Comparison of ENCODE assay signal across 24 mouse cellular contexts in the genomic region with DNA sequence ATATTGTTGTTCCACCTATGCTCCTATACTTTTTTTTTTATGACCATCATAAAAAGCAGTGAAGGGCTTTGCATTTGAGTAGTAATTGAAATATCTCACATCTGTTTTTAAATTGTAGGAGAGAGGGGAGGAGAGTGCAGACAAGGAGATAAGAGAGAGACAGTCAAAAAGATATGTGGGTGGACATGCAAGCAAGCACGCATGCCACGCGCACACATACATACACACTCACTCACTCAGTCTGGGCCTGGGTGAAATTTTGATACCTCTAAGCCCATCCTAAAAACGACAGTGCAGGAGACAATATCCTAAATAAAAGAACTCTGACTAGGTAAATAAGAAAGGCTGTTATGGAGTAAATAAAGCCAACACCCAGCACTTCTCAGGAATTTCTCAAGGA. TPM values are rescaled to one million over a fixed set of nuclear protein-coding genes. Genes with fewer than 3 reads are reported as not detected.
A peak's percentile ranks its signal among the peaks of the same experiment; 100 is the strongest.
DNase-seq lines count a peak whose midpoint lies in the region; ATAC-seq and TF ChIP-seq lines count a peak whose summit lies in the region.
"Had no signal": no experiment of that assay in that cellular context is flagged by ENCODE, and none has a peak within 500 bp of the region (broad histone marks: within the 10 kb centered on the region; RNA-seq: fewer than 3 reads in every experiment).

No protein-coding gene starts in this region.

- 0 out of 4 replicates have a peak, but pooled peaks of 1 of the 2 experiments have one; percentile 36 for TF ChIP-seq EP300 in MEL (IDR thresholded peaks at IDR 0.05; ENCODE audit: low read depth in 1 of 2, low read length in 2 of 2)

- no peaks in the 10 kb centered on the region for H3K4me1 ChIP-seq in intestine, embryonic 15.5 days (replicated peaks)
- no peaks in the 10 kb centered on the region for H3K4me1 ChIP-seq in intestine, postnatal 0 days (replicated peaks; ENCODE audit: control insufficient read depth, insufficient read depth, low read length)
- H3K4me1 ChIP-seq in MEL (ENCODE audit: control insufficient read depth in 1 of 2, insufficient read depth in 2 of 2, low read length in 2 of 2) = peaks cover 0 to 2% of the 10 kb centered on the region in 2 experiments; a peak in 1 of 4 replicates
- no peaks in the 10 kb centered on the region for H3K4me1 ChIP-seq in liver, embryonic 15.5 days (replicated peaks)
- H3K4me1 ChIP-seq: embryonic facial prominence, embryonic 12.5 days; embryonic facial prominence, embryonic 15.5 days; forebrain, embryonic 15.5 days; heart, embryonic 10.5 days; heart, embryonic 13.5 days had no signal

- no peak for TF ChIP-seq CTCF in intestine, postnatal 0 days (IDR thresholded peaks at IDR 0.05; ENCODE audit: low read depth)
- TF ChIP-seq CTCF in MEL (IDR thresholded peaks at IDR 0.05 in 2 of 3, conservative IDR thresholded peaks at IDR 0.05 in 1 of 3; ENCODE audit: control insufficient read depth in 1 of 3, insufficient read depth in 1 of 3, low read depth in 2 of 3, low read length in 3 of 3, poor library complexity in 1 of 3, severe bottlenecking in 1 of 3) = no peak

- no peak for TF ChIP-seq POLR2A in MEL (IDR thresholded peaks at IDR 0.05; ENCODE audit: control insufficient read depth in 1 of 2, insufficient read depth in 1 of 2, low read depth in 1 of 2, low read length in 2 of 2, poor library complexity in 1 of 2)

- H3K27me3 ChIP-seq in intestine, embryonic 15.5 days (replicated peaks) = no peaks in the 10 kb centered on the region
- H3K27me3 ChIP-seq in intestine, postnatal 0 days (replicated peaks; ENCODE audit: control insufficient read depth, insufficient read depth, low read length) = no peaks in the 10 kb centered on the region
- no peaks in the 10 kb centered on the region for H3K27me3 ChIP-seq in MEL (ENCODE audit: control insufficient read depth in 1 of 2, insufficient read depth in 2 of 2, low read length in 2 of 2)
- no peaks in the 10 kb centered on the region for H3K27me3 ChIP-seq in liver, embryonic 15.5 days
- H3K27me3 ChIP-seq: embryonic facial prominence, embryonic 12.5 days; embryonic facial prominence, embryonic 15.5 days; forebrain, embryonic 15.5 days; heart, embryonic 13.5 days; Patski had no signal

- no peaks in the 10 kb centered on the region for H3K36me3 ChIP-seq in intestine, embryonic 15.5 days
- H3K36me3 ChIP-seq in intestine, postnatal 0 days (ENCODE audit: control insufficient read depth, insufficient read depth) = no peaks in the 10 kb centered on the region
- H3K36me3 ChIP-seq in MEL (ENCODE audit: control insufficient read depth in 1 of 2, insufficient read depth in 2 of 2, low read length in 2 of 2) = peaks cover 3 to 7% of the 10 kb centered on the region in 2 experiments; a peak in 3 of 4 replicates
- H3K36me3 ChIP-seq in liver, embryonic 15.5 days (replicated peaks) = 0 out of 2 replicates have a peak, but pooled peaks cover 10% of the 10 kb centered on the region
- H3K36me3 ChIP-seq: embryonic facial prominence, embryonic 12.5 days; embryonic facial prominence, embryonic 15.5 days; forebrain, embryonic 15.5 days had no signal

- H3K4me3 ChIP-seq in intestine, embryonic 15.5 days (replicated peaks) = no peak overlapping the region
- no peak overlapping the region for H3K4me3 ChIP-seq in intestine, postnatal 0 days (ENCODE audit: low read depth, low read length)
- H3K4me3 ChIP-seq in MEL (ENCODE audit: control insufficient read depth in 1 of 2, insufficient read depth in 1 of 2, low read depth in 2 of 2, low read length in 2 of 2) = no peak overlapping the region
- no peak overlapping the region for H3K4me3 ChIP-seq in liver, embryonic 15.5 days (replicated peaks)
- H3K4me3 ChIP-seq: embryonic facial prominence, embryonic 12.5 days; embryonic facial prominence, embryonic 15.5 days; forebrain, embryonic 15.5 days; heart, adult 2 months; heart, embryonic 10.5 days; heart, embryonic 13.5 days had no signal

- ATAC-seq in intestine, embryonic 15.5 days = peak; percentile 67; the same call in 1 of the 2 replicates
- no peak for ATAC-seq in intestine, postnatal 0 days
- ATAC-seq in liver, embryonic 15.5 days (ENCODE audit: insufficient read depth) = peak; percentile 57; the same call in 1 of the 2 replicates
- ATAC-seq: forebrain, embryonic 15.5 days; hindbrain, postnatal 0 days; Patski had no signal

- no peaks in the 10 kb centered on the region; the same call in 1 of the 2 replicates for H3K79me2 ChIP-seq in MEL (ENCODE audit: control insufficient read depth, insufficient read depth, low read length, poor library complexity)

- no peak for TF ChIP-seq RAD21 in MEL (IDR thresholded peaks at IDR 0.05; ENCODE audit: low read depth, low read length)

- H3K9ac ChIP-seq in intestine, embryonic 15.5 days = no peak overlapping the region
- H3K9ac ChIP-seq in intestine, postnatal 0 days (ENCODE audit: low read depth, low read length) = no peak overlapping the region
- no peak overlapping the region for H3K9ac ChIP-seq in MEL (ENCODE audit: control insufficient read depth, low read depth, low read length, poor library complexity, severe bottlenecking)
- H3K9ac ChIP-seq in liver, embryonic 15.5 days = no peak overlapping the region
- H3K9ac ChIP-seq: embryonic facial prominence, embryonic 12.5 days; embryonic facial prominence, embryonic 15.5 days; forebrain, embryonic 15.5 days; heart, embryonic 13.5 days; hindbrain, embryonic 14.5 days had no signal

- no peak overlapping the region for H3K4me2 ChIP-seq in intestine, embryonic 15.5 days (replicated peaks)
- H3K4me2 ChIP-seq in intestine, postnatal 0 days (replicated peaks; ENCODE audit: low read depth) = no peak overlapping the region
- H3K4me2 ChIP-seq in liver, embryonic 15.5 days = no peak overlapping the region
- H3K4me2 ChIP-seq: embryonic facial prominence, embryonic 12.5 days; embryonic facial prominence, embryonic 15.5 days; forebrain, embryonic 15.5 days; heart, embryonic 13.5 days; hindbrain, embryonic 14.5 days had no signal

- no peaks in the 10 kb centered on the region for H3K9me3 ChIP-seq in intestine, embryonic 15.5 days
- H3K9me3 ChIP-seq in intestine, postnatal 0 days (ENCODE audit: control insufficient read depth) = no peaks in the 10 kb centered on the region
- H3K9me3 ChIP-seq in MEL (replicated peaks; ENCODE audit: insufficient read depth, low read length) = no peaks in the 10 kb centered on the region
- no peaks in the 10 kb centered on the region for H3K9me3 ChIP-seq in liver, embryonic 15.5 days (replicated peaks)
- H3K9me3 ChIP-seq: embryonic facial prominence, embryonic 12.5 days; embryonic facial prominence, embryonic 15.5 days; forebrain, embryonic 15.5 days; heart, embryonic 10.5 days; heart, embryonic 13.5 days had no signal

- DNase-seq in MEL (ENCODE audit: low read depth, low spot score) = peak; percentile 34
- DNase-seq in adrenal gland, adult 2 months = no peak
- no peak for DNase-seq in neural tube, embryonic 10.5 days (ENCODE audit: extremely low spot score, low spot score)
- DNase-seq: adrenal gland, postnatal 14 days; cerebellum, adult 11 months; cerebellum, adult 2 months; cerebellum, adult 9-11 months; cerebellum, postnatal 25 days; gastrocnemius, postnatal 10 days; gastrocnemius, postnatal 36 days; heart, adult 2 months; heart, postnatal 14 days; heart, postnatal 4 days had no signal

- 85% methylated on average over 4 of the region's 4 CpGs for WGBS in intestine, embryonic 15.5 days
- WGBS in intestine, postnatal 0 days = 53% methylated on average over 4 of the region's 4 CpGs
- WGBS in liver, embryonic 15.5 days (ENCODE audit: insufficient replicate concordance) = 63% methylated on average over 4 of the region's 4 CpGs

- H3K27ac ChIP-seq in intestine, embryonic 15.5 days = no peak overlapping the region
- H3K27ac ChIP-seq in intestine, postnatal 0 days (ENCODE audit: low read depth, low read length) = no peak overlapping the region
- H3K27ac ChIP-seq in MEL (ENCODE audit: control insufficient read depth, low read depth, low read length) = no peak overlapping the region
- no peak overlapping the region for H3K27ac ChIP-seq in liver, embryonic 15.5 days (replicated peaks)
- H3K27ac ChIP-seq: embryonic facial prominence, embryonic 12.5 days; embryonic facial prominence, embryonic 15.5 days; forebrain, embryonic 15.5 days; heart, adult 2 months; heart, embryonic 10.5 days; heart, embryonic 13.5 days; hindbrain, embryonic 14.5 days; hindbrain, postnatal 0 days had no signal

TF ChIP-seq in MEL, 35 proteins besides CTCF, POLR2A, EP300 and RAD21:
- TF ChIP-seq GATA1 (IDR thresholded peaks at IDR 0.05; ENCODE audit: low read depth, low read length) (peak; percentile 47; the same call in 1 of the 2 replicates), SIN3A (IDR thresholded peaks at IDR 0.05; ENCODE audit: low read length) (0 out of 2 replicates have a peak, but pooled peaks have one; percentile 26), POLR2AphosphoS2 (IDR thresholded peaks at IDR 0.05; ENCODE audit: low read length) (no peak)

RNA-seq across cellular contexts. Expression of a gene that starts 16.6 kb away (rescaled TPM):
- 27.4 and 36.6 TPM in 2 replicates for polyA plus RNA-seq in intestine, embryonic 15.5 days (2015; fragmentation: Nextera tagmentation; extraction: Ambion mirVana)
- polyA plus RNA-seq in intestine, postnatal 0 days (2015; fragmentation: Nextera tagmentation; extraction: Ambion mirVana) = 15.3 and 16.9 TPM in 2 replicates
- total RNA-seq in MEL (2012; rRNA removed) = 16.9 and 17.1 TPM in 2 replicates
- polyA plus RNA-seq in MEL (2012; ENCODE audit: insufficient read depth in 1 of 2, insufficient read length in 2 of 2, low read depth in 1 of 2, low replicate concordance in 2 of 2, missing spikeins in 1 of 2) = 10 to 100 TPM in 1 of 2 experiments, not detected in 1; 20.9 TPM
- 10.1 and 13.5 TPM in 2 replicates for polyA plus RNA-seq in liver, embryonic 15.5 days (2015; fragmentation: Nextera tagmentation; extraction: Ambion mirVana)
- total RNA-seq in adrenal gland, adult 2 months (2021) = 1 to 10 TPM; 6.5 to 9.9 TPM
- polyA plus RNA-seq in adrenal gland, adult 2 months (2012; rRNA removed) = 2.6 and 3.6 TPM in 2 replicates

RNA-seq across cellular contexts. Expression of a gene that starts 16.6 kb away (rescaled TPM):
- 5.6 and 6.0 TPM in 2 replicates for polyA plus RNA-seq in intestine, embryonic 15.5 days (2015; fragmentation: Nextera tagmentation; extraction: Ambion mirVana)
- 2.8 and 3.1 TPM in 2 replicates for polyA plus RNA-seq in intestine, postnatal 0 days (2015; fragmentation: Nextera tagmentation; extraction: Ambion mirVana)
- total RNA-seq in MEL (2012; rRNA removed) = 4.0 TPM in 2 replicates
- 1 to 10 TPM in 1 of 2 experiments, not detected in 1; 1.6 TPM for polyA plus RNA-seq in MEL (2012; ENCODE audit: insufficient read depth in 1 of 2, insufficient read length in 2 of 2, low read depth in 1 of 2, low replicate concordance in 2 of 2, missing spikeins in 1 of 2)
- polyA plus RNA-seq in liver, embryonic 15.5 days (2015; fragmentation: Nextera tagmentation; extraction: Ambion mirVana) = 1.3 and 1.8 TPM in 2 replicates
- total RNA-seq in adrenal gland, adult 2 months (2021) = 10 to 100 TPM in 1 of 2 experiments, 1 to 10 TPM in 1; 9.0 to 10.2 TPM
- polyA plus RNA-seq in adrenal gland, adult 2 months (2012; rRNA removed) = 0.20 and 0.29 TPM in 2 replicates
